Mouse (Mus musculus): ENCODE data around the gene Emilin2.

The Emilin2 gene

GRCm38 (mm10) chr17:71203998-71204808 lies 107.6 kb downstream of the Emilin2 start:
- no peak for DNase-seq (ENCODE audit: extremely low spot score)

Data from embryo, embryonic 9.5 days (tissue).